Mouse (Mus musculus) C2C12 (cell line): ENCODE measurements around the gene Lepr.

Source experiments
- CEBPB ChIP-seq: IDR thresholded peaks from one replicate; pipeline ENCODE4 v1.6.1; 2011; ENCODE audit warnings: low read depth, mild to moderate bottlenecking, control low read depth, moderate library complexity
- CTCF ChIP-seq: IDR thresholded peaks from one replicate; pipeline ENCODE4 v1.5.1; 2011; ENCODE audit not compliant: control insufficient read depth, insufficient read depth, insufficient read length
- FOSL1 ChIP-seq: IDR thresholded peaks from one replicate; pipeline ENCODE4 v1.8.0; 2011; ENCODE audit warnings: mild to moderate bottlenecking, low read length; ENCODE audit not compliant: poor library complexity, insufficient read depth, severe bottlenecking
- MAX ChIP-seq: IDR thresholded peaks from one replicate; pipeline ENCODE4 v1.6.1; 2011; ENCODE audit warnings: mild to moderate bottlenecking, control low read depth
- MYOD1 ChIP-seq: IDR thresholded peaks from one replicate; pipeline ENCODE4 v1.6.1; 2011; ENCODE audit warnings: low read depth; ENCODE audit not compliant: control insufficient read depth, insufficient read length
- MYOG ChIP-seq: IDR thresholded peaks from one replicate; pipeline ENCODE4 v1.6.1; 2011; ENCODE audit not compliant: control insufficient read depth, insufficient read length; ENCODE audit errors: extremely low read depth
- USF1 ChIP-seq: IDR thresholded peaks from one replicate; pipeline ENCODE4 v1.6.1; 2011; ENCODE audit warnings: low read depth, mild to moderate bottlenecking, control low read depth, moderate library complexity

DNA sequence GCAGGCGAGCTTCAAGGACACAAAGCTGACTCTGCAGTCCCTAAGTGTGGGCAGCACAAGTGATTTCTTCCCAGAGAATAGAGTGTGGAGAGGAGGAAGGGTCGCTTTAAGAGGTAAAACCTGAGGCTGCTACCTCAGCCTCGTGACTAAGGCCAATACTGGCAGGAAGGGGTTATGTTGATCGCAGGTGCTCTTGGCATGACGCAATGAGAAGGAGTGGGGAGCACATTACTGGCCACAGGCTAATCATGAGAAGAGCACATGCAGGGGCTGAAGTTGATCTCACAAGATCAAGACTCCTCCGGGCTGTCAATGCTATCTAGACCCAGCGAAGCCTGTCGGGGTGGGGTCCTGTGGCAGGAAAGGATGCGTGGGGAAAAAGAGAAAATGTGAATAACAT lies 11.9 kb upstream of the Lepr start:
- TF ChIP-seq CTCF = no peak
- no peak for TF ChIP-seq CEBPB
- no peak for TF ChIP-seq USF1
- TF ChIP-seq MYOD1 = no peak
- no peak for TF ChIP-seq MYOG
- TF ChIP-seq MAX = no peak
- TF ChIP-seq FOSL1 = no peak
